Mouse (Mus musculus): ENCODE measurements around the gene Aldoc.

- no peak for TF ChIP-seq POLR2A (IDR thresholded peaks at IDR 0.05; ENCODE audit: borderline replicate concordance, control insufficient read depth, low read depth, low read length)
- TF ChIP-seq CTCF (IDR thresholded peaks at IDR 0.05; ENCODE audit: control insufficient read depth, insufficient read depth, low read length) = no peak
These were observed 43.9 kb upstream of the Aldoc start for GRCm38 (mm10) chr11:78278853-78279252.
